In the genomic region with DNA sequence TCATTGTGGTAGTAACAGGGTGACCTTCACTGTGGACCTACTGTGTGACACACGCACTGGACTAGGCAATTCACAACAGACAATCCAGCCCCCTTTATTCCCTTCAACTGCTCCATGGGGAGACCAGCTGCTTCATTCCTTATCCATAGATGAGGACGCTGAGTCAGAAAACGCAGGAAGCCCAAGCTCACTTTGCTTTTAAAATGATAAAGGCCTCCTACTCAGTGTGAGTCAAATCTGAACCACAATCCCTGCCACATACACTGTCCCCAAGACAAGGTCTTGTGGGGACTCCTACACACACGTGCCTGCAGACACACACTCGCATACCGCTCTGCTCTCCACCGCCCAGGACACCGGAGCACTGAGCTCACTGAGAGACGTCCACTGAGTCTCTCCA, we compare ENCODE assay signal across 13 mouse cellular contexts.
DNase-seq lines count a peak whose midpoint lies in the region; ATAC-seq and TF ChIP-seq lines count a peak whose summit lies in the region.
"Had no signal": no experiment of that assay in that cellular context is flagged by ENCODE, and none has a peak within 500 bp of the region (broad histone marks: within the 10 kb centered on the region; RNA-seq: fewer than 3 reads in every experiment).

No protein-coding gene starts in this region.

- 80% methylated on average over 9 of the region's 9 CpGs for WGBS in heart, embryonic 16.5 days
- WGBS in forebrain, embryonic 15.5 days, result 69% methylated on average over 9 of the region's 9 CpGs
- WGBS in midbrain, postnatal 0 days, result 65% methylated on average over 9 of the region's 9 CpGs

- no peaks in the 10 kb centered on the region for H3K27me3 ChIP-seq in heart, embryonic 16.5 days (ENCODE audit: control insufficient read depth, insufficient read depth, low read length)
- H3K27me3 ChIP-seq in CH12.LX (replicated peaks), result no peaks in the 10 kb centered on the region
- no peaks in the 10 kb centered on the region for H3K27me3 ChIP-seq in forebrain, embryonic 15.5 days
- no peaks in the 10 kb centered on the region for H3K27me3 ChIP-seq in midbrain, postnatal 0 days (ENCODE audit: insufficient read depth, low read length)

- no peak for ATAC-seq in heart, embryonic 16.5 days (replicated peaks; ENCODE audit: extremely low read depth, insufficient read depth, low FRiP score)
- ATAC-seq in forebrain, embryonic 15.5 days (replicated peaks), result 0 out of 2 replicates have a peak, but pooled peaks have one; percentile 16
- ATAC-seq in midbrain, postnatal 0 days (ENCODE audit: low FRiP score), result no peak
- no peak for ATAC-seq in megakaryocyte-erythroid progenitor cell, adult 5-6 weeks (replicated peaks; ENCODE audit: low FRiP score, low TSS enrichment, poor library complexity, severe bottlenecking)
- ATAC-seq: CD4-positive, CD25-positive, alpha-beta regulatory T cell, adult 4 months had no signal

- peaks cover 13% of the 10 kb centered on the region for H3K4me1 ChIP-seq in heart, embryonic 16.5 days (ENCODE audit: control insufficient read depth, insufficient read depth, low read length)
- H3K4me1 ChIP-seq in CH12.LX (ENCODE audit: control insufficient read depth in 1 of 2, insufficient read depth in 2 of 2), result peaks cover 0 to 6% of the 10 kb centered on the region in 2 experiments; a peak in 2 of 4 replicates
- peaks cover 14% of the 10 kb centered on the region for H3K4me1 ChIP-seq in forebrain, embryonic 15.5 days
- no peaks in the 10 kb centered on the region for H3K4me1 ChIP-seq in midbrain, postnatal 0 days (ENCODE audit: insufficient read depth, low read length)

- no peak overlapping the region for H3K4me3 ChIP-seq in heart, embryonic 16.5 days (ENCODE audit: low read length)
- H3K4me3 ChIP-seq in CH12.LX (replicated peaks in 1 of 3; ENCODE audit: low read depth in 2 of 3, low read length in 2 of 3, poor library complexity in 1 of 3), result no peak overlapping the region
- H3K4me3 ChIP-seq in forebrain, embryonic 15.5 days, result no peak overlapping the region
- H3K4me3 ChIP-seq in midbrain, postnatal 0 days (ENCODE audit: low read depth, low read length), result no peak overlapping the region
- H3K4me3 ChIP-seq: left cerebral cortex, adult 2 months had no signal

- no peak for TF ChIP-seq POLR2A in CH12.LX (IDR thresholded peaks at IDR 0.05; ENCODE audit: low read depth, low read length)

- no peaks in the 10 kb centered on the region for H3K79me2 ChIP-seq in CH12.LX (replicated peaks; ENCODE audit: control insufficient read depth, extremely low read depth, insufficient read depth, poor library complexity, severe bottlenecking)

- in situ Hi-C loops in CH12.LX (cut with MboI; ENCODE audit: low pct_ligation_motif_present, low pct_unique_long_range_greater_than_20kb, low sequenced_read_pairs), result loop anchor here (5.0 to 25.0 kb wide), 2 partner anchors 124 to 589 kb away; no protein-coding TSS in a partner anchor

- peak overlapping the region; percentile 63 for H3K27ac ChIP-seq in heart, embryonic 16.5 days (ENCODE audit: low read length)
- H3K27ac ChIP-seq in CH12.LX (ENCODE audit: insufficient read depth, low read depth), result no peak overlapping the region
- H3K27ac ChIP-seq in forebrain, embryonic 15.5 days (replicated peaks), result peak overlapping the region; percentile 61
- no peak overlapping the region for H3K27ac ChIP-seq in midbrain, postnatal 0 days (ENCODE audit: low read depth, low read length)
- H3K27ac ChIP-seq: kidney, postnatal 0 days; left cerebral cortex, adult 2 months; liver, embryonic 14.5 days had no signal

- TF ChIP-seq RAD21 in CH12.LX (IDR thresholded peaks at IDR 0.05; ENCODE audit: low read depth, low read length), result no peak

- dilution Hi-C loops in CH12.LX (cut with MboI; ENCODE audit: extremely low pct_ligation_motif_present, extremely low pct_unique_long_range_greater_than_20kb, low sequenced_read_pairs), result no loop called here

- no peaks in the 10 kb centered on the region for H3K36me3 ChIP-seq in heart, embryonic 16.5 days (ENCODE audit: control insufficient read depth, insufficient read depth)
- H3K36me3 ChIP-seq in CH12.LX (replicated peaks in 1 of 2; ENCODE audit: control insufficient read depth in 1 of 2, insufficient read depth in 1 of 2, low read length in 1 of 2), result no peaks in the 10 kb centered on the region
- no peaks in the 10 kb centered on the region for H3K36me3 ChIP-seq in forebrain, embryonic 15.5 days
- H3K36me3 ChIP-seq in midbrain, postnatal 0 days (ENCODE audit: insufficient read depth, low read length), result no peaks in the 10 kb centered on the region

- TF ChIP-seq CTCF in CH12.LX (conservative IDR thresholded peaks at IDR 0.05 in 1 of 2, IDR thresholded peaks at IDR 0.05 in 1 of 2; ENCODE audit: low read depth in 2 of 2, low read length in 2 of 2), result no peak
- TF ChIP-seq CTCF in midbrain, postnatal 0 days (IDR thresholded peaks at IDR 0.05), result no peak

- no peak for DNase-seq in heart, postnatal 36 days
- no peak for DNase-seq in CH12.LX (ENCODE audit: extremely low read depth)
- DNase-seq in midbrain, postnatal 0 days (ENCODE audit: low spot score), result peak; percentile 7
- no peak for DNase-seq in right cerebral cortex, postnatal 25 days
- DNase-seq in gastrocnemius, postnatal 4 days (ENCODE audit: low spot score in 2 of 2), result no peak
- DNase-seq: cerebellum, adult 9-10 months had no signal

- TF ChIP-seq EP300 in CH12.LX (IDR thresholded peaks at IDR 0.05; ENCODE audit: low read length), result no peak

- no peaks in the 10 kb centered on the region for H3K9me3 ChIP-seq in heart, embryonic 16.5 days (replicated peaks; ENCODE audit: control insufficient read depth, low read length)
- H3K9me3 ChIP-seq in CH12.LX (replicated peaks; ENCODE audit: low read length), result no peaks in the 10 kb centered on the region
- no peaks in the 10 kb centered on the region for H3K9me3 ChIP-seq in forebrain, embryonic 15.5 days
- no peaks in the 10 kb centered on the region for H3K9me3 ChIP-seq in midbrain, postnatal 0 days (ENCODE audit: low read length)

- no peak overlapping the region for H3K4me2 ChIP-seq in heart, embryonic 16.5 days (ENCODE audit: low read depth, low read length)
- no peak overlapping the region for H3K4me2 ChIP-seq in CH12.LX (ENCODE audit: insufficient read depth, low read depth, poor library complexity, severe bottlenecking)
- no peak overlapping the region for H3K4me2 ChIP-seq in forebrain, embryonic 15.5 days (replicated peaks)
- H3K4me2 ChIP-seq in midbrain, postnatal 0 days (ENCODE audit: low read depth, low read length, poor library complexity, severe bottlenecking), result no peak overlapping the region

- no peak overlapping the region for H3K9ac ChIP-seq in heart, embryonic 16.5 days (ENCODE audit: low read length)
- no peak overlapping the region for H3K9ac ChIP-seq in CH12.LX (ENCODE audit: insufficient read depth, low read depth)
- no peak overlapping the region for H3K9ac ChIP-seq in forebrain, embryonic 15.5 days (replicated peaks)
- no peak overlapping the region for H3K9ac ChIP-seq in midbrain, postnatal 0 days (replicated peaks; ENCODE audit: low read length, poor library complexity, severe bottlenecking)
- H3K9ac ChIP-seq: liver, embryonic 14.5 days had no signal

- intact Hi-C loops in heart, postnatal 36 days (cut with DNase I), result no loop called here

TF ChIP-seq in CH12.LX, 34 proteins besides CTCF, POLR2A, EP300 and RAD21:
- no peak for TF ChIP-seq MAZ (IDR thresholded peaks at IDR 0.05; ENCODE audit: low read depth, low read length)
- no peak for TF ChIP-seq MAFK (IDR thresholded peaks at IDR 0.05; ENCODE audit: insufficient replicate concordance, low read length)
- TF ChIP-seq USF1 (IDR thresholded peaks at IDR 0.05; ENCODE audit: low read depth, low read length), result no peak
- TF ChIP-seq ZKSCAN1 (IDR thresholded peaks at IDR 0.05; ENCODE audit: borderline replicate concordance, low read depth, low read length), result peak; percentile 25; the same call in 1 of the 2 replicates
- no peak for TF ChIP-seq KAT2A (IDR thresholded peaks at IDR 0.05; ENCODE audit: insufficient replicate concordance, low read length)
- TF ChIP-seq MEF2A (IDR thresholded peaks at IDR 0.05; ENCODE audit: borderline replicate concordance, low read depth, low read length), result no peak

Comparison
In these comparisons a context has a peak if more than half of its experiments do, and no peak if none do; other contexts are left out.
1. H3K27ac ChIP-seq: peak in heart, embryonic 16.5 days (single experiment) and forebrain, embryonic 15.5 days (single experiment); none in CH12.LX (single experiment) and midbrain, postnatal 0 days (single experiment).